Mouse (Mus musculus): ENCODE data around the gene Fam114a1.

GRCm38 (mm10) chr5:65047285-65047855, 77.5 kb downstream of the Fam114a1 start:
- TF ChIP-seq CTCF (IDR thresholded peaks at IDR 0.05; ENCODE audit: insufficient read depth, low read depth, low read length) (no peak), POLR2A (IDR thresholded peaks at IDR 0.05; ENCODE audit: insufficient read depth, low read depth, low read length) (no peak)
